Mouse (Mus musculus) neural tube, embryonic 11.5 days (tissue): ENCODE results near the gene Npm3. TPM values are rescaled to one million over a fixed set of nuclear protein-coding genes. Genes with fewer than 3 reads are reported as not detected.

Experiments used
- ATAC-seq: fragments of 200-750 bp; cut with Nextera tagmentation; 2 replicates; pipeline ENCODE4 v1.8.0; 2017; ENCODE audit warnings: moderate number of reproducible peaks, mild to moderate bottlenecking, moderate TSS enrichment, moderate library complexity; ENCODE audit not compliant: insufficient read depth, low FRiP score, low TSS enrichment
- DNase-seq: peaks from one replicate; pipeline ENCODE4 v3.0.0-alpha.2; 2015; ENCODE audit warnings: low spot score
- H3K27ac ChIP-seq: fragments of 300-500 bp; sonication (generic); 2 replicates; pipeline ENCODE4 v1.5.1; 2014; ENCODE audit warnings: low read depth, mild to moderate bottlenecking, low read length
- H3K27me3 ChIP-seq: fragments of 300-500 bp; sonication (generic); 2 replicates; pipeline ENCODE4 v1.6.1; 2014; ENCODE audit warnings: mild to moderate bottlenecking, low read length, mixed read lengths; ENCODE audit not compliant: control insufficient read depth, insufficient read depth
- H3K36me3 ChIP-seq: fragments of 300-500 bp; sonication (generic); 2 replicates; pipeline ENCODE4 v1.6.1; 2014; ENCODE audit warnings: mild to moderate bottlenecking, low read length, moderate library complexity, mixed read lengths; ENCODE audit not compliant: control insufficient read depth, insufficient read depth
- H3K4me1 ChIP-seq: fragments of 300-500 bp; sonication (generic); 2 replicates; pipeline ENCODE4 v1.6.1; 2014; ENCODE audit warnings: low read length, mixed read lengths; ENCODE audit not compliant: control insufficient read depth, insufficient read depth
- H3K4me2 ChIP-seq: fragments of 300-500 bp; sonication (generic); 2 replicates; pipeline ENCODE4 v1.6.1; 2014; ENCODE audit warnings: low read depth, mild to moderate bottlenecking, moderate library complexity
- H3K4me3 ChIP-seq: fragments of 300-500 bp; sonication (generic); 2 replicates; pipeline ENCODE4 v1.5.1; 2014; ENCODE audit warnings: low read depth, low read length
- H3K9ac ChIP-seq: fragments of 300-500 bp; sonication (generic); 2 replicates; pipeline ENCODE4 v1.6.1; 2014; ENCODE audit warnings: mild to moderate bottlenecking, low read length
- H3K9me3 ChIP-seq: fragments of 300-500 bp; sonication (generic); 2 replicates; pipeline ENCODE4 v1.6.1; 2016; ENCODE audit warnings: low read length; ENCODE audit not compliant: control insufficient read depth
- WGBS: fragments of 180-500 bp; shearing (Covaris S2); extraction: QIAGEN DNeasy Blood & Tissue Kit; methylation state at CpG from one replicate; pipeline ENCODE4 v1.1.7; 2014; 5-methylcytosine and 5-hydroxymethylcytosine counted together
- polyA plus RNA-seq: library from polyadenylated mRNA; unstranded; fragments of >200 nt; fragmentation: Nextera tagmentation; extraction: Ambion mirVana; gene quantifications from 2 replicates; pipeline ENCODE4 v1.2.1, GENCODE M21; 2014

Gene Npm3
- 10.1 and 10.5 TPM in 2 replicates for polyA plus RNA-seq

DNA sequence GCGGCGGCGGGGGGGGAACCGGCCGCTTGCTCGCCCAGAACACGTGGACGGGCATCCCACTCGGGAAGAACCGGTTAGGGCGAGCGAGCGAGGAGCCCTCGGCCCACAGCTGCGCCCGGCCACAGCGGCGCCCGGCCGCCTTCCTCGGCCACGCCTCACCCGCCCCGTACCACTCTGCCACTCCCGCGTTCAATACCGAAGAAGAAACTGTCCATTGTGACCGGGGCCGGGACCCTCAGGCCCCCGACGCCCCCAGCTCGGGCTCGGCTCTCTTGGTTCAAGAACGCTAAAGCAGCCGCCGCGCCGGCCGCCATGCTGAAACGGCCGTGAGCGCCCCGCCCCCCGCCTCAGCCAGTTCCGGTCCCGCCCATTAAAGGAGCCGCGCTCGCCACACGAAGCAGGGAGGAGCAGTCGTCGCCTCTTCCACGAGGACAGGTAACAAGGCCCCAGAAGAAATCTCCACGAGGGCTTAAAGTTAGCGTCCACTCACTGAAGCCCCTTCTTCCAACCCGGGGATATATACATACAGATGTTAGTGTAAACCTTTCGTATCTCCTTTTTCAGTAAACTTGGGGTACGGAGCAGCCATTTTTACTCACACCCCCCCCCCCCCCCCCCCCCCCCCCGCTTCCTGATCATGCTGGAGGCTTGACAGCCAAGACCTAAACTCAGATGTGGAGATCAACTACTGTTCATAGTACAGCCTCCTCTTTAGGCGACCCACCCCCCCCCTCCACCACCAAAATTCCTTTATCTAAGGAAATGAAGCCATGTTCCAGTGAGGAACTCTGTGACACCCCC lies at the start of gene Npm3:
TSS of gene Npm3 (minus strand) at position 349 of the 801 bp plus-strand sequence.
- H3K4me1 ChIP-seq = peaks cover 7% of the 10 kb centered on the region
- peak; percentile 90 for DNase-seq
- peak within 1 kb of the TSS; percentile 83 for H3K4me3 ChIP-seq
- ATAC-seq = peak; percentile 69; the same call in 1 of the 2 replicates
- peak within 1 kb of the TSS; percentile 96 for H3K4me2 ChIP-seq
- H3K27me3 ChIP-seq = peaks cover 29% of the 10 kb centered on the region
- peaks cover 6% of the 10 kb centered on the region for H3K36me3 ChIP-seq
- 0 out of 2 replicates have a peak within 1 kb of the TSS, but pooled peaks have one; percentile 27 for H3K27ac ChIP-seq
- no peaks in the 10 kb centered on the region for H3K9me3 ChIP-seq
- under 1% methylated on average over 59 of the region's 60 CpGs for WGBS
- H3K9ac ChIP-seq = peak within 1 kb of the TSS; percentile 79

- 75% methylated on average over 15 of the region's 15 CpGs for WGBS
- no peaks in the 10 kb centered on the region for H3K4me1 ChIP-seq
Observed at GRCm38 (mm10) chr19:45796879-45797278, 47.5 kb upstream of the Npm3 start.

DNA sequence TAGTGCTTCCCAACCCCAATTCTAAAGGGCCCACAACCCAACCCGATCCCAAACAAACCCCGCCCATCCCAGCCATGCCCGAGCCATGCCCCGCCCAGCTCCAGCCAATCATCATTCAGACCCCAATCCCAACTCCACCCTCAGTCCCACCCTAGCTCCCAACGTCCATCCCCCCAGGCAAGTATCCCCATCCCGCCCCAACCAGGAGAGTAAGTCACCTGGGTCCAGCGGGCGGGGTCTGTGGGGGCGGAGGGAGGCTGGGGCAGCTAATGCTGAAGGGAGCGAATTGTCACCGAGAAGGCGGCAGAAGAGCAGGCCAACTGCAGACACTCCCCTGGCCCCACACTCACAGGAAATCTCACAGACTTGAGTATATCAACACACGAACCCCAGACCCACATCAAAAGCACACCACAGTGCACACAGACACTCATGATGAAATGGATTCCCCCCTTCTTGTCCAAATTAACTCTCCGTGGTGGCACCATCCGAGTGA lies 46.7 kb upstream of the Npm3 start:
- H3K9me3 ChIP-seq = no peaks in the 10 kb centered on the region
- no peak overlapping the region for H3K4me3 ChIP-seq
- H3K27ac ChIP-seq = no peak overlapping the region
- H3K4me1 ChIP-seq = no peaks in the 10 kb centered on the region
- H3K27me3 ChIP-seq = no peaks in the 10 kb centered on the region
- WGBS = 8% methylated on average over 15 of the region's 15 CpGs
- DNase-seq (no peak), ATAC-seq (no peak)
- H3K4me2 ChIP-seq = peak overlapping the region; percentile 34
- no peak overlapping the region for H3K9ac ChIP-seq
- H3K36me3 ChIP-seq = no peaks in the 10 kb centered on the region

More at GRCm38 (mm10) chr19:45796879-45797278, 47.5 kb upstream of the Npm3 start:
- H3K27me3 ChIP-seq = no peaks in the 10 kb centered on the region
- ATAC-seq = no peak
- no peak overlapping the region for H3K9ac ChIP-seq
- H3K9me3 ChIP-seq = no peaks in the 10 kb centered on the region
- no peaks in the 10 kb centered on the region for H3K36me3 ChIP-seq
- no peak overlapping the region for H3K4me3 ChIP-seq
- H3K4me2 ChIP-seq = no peak overlapping the region
- no peak overlapping the region for H3K27ac ChIP-seq
- DNase-seq = no peak

DNA sequence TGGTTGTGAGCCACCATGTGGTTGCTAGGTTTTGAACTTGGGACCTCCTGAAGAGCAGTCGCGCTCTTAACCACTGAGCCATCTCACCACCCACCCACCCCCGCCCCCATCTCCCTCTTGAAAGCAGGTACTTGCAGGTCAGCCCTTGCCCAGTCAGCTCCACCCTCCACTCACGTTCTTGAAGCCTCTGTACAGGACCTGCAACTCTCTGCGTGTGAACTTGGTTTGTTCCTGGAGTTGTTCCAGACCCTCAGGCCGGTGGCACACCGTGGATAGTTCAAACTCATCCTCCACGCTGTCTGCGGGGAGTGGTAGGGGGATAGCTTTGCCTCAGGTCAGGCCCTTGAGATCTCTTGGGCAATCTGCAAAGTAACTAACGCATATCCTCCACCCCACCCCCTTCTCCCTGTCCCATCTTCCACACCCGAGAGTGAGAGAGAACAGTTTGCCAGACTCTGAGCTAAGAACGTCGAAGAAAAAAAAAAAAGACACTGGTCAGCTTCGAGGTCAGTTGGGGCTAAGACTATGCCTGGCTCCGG lies 46.1 kb upstream of the Npm3 start:
- no peaks in the 10 kb centered on the region for H3K27me3 ChIP-seq
- no peak for ATAC-seq
- H3K4me2 ChIP-seq = peak overlapping the region; percentile 34
- no peak overlapping the region for H3K27ac ChIP-seq
- 33% methylated on average over 15 of the region's 15 CpGs for WGBS
- no peaks in the 10 kb centered on the region for H3K36me3 ChIP-seq
- no peak overlapping the region for H3K9ac ChIP-seq
- no peak for DNase-seq
- H3K9me3 ChIP-seq = no peaks in the 10 kb centered on the region
- H3K4me1 ChIP-seq = no peaks in the 10 kb centered on the region
- H3K4me3 ChIP-seq = no peak overlapping the region

GRCm38 (mm10) chr19:45794718-45795117 lies 45.3 kb upstream of the Npm3 start:
- no peak overlapping the region for H3K4me3 ChIP-seq
- H3K9ac ChIP-seq = no peak overlapping the region
- no peaks in the 10 kb centered on the region for H3K27me3 ChIP-seq
- no peak for ATAC-seq
- H3K9me3 ChIP-seq = no peaks in the 10 kb centered on the region
- 67% methylated on average over 6 of the region's 6 CpGs for WGBS
- H3K36me3 ChIP-seq = no peaks in the 10 kb centered on the region
- no peaks in the 10 kb centered on the region for H3K4me1 ChIP-seq
- H3K27ac ChIP-seq = no peak overlapping the region
- no peak overlapping the region for H3K4me2 ChIP-seq
- DNase-seq = no peak

GRCm38 (mm10) chr19:45792404-45792803 lies 43.0 kb upstream of the Npm3 start:
- 88% methylated on average over 6 of the region's 6 CpGs for WGBS
- Histone ChIP-seq H3K36me3 (no peaks in the 10 kb centered on the region), H3K4me1 (no peaks in the 10 kb centered on the region), H3K9ac (no peak overlapping the region), H3K27ac (no peak overlapping the region), H3K4me3 (no peak overlapping the region), H3K4me2 (no peak overlapping the region), H3K9me3 (no peaks in the 10 kb centered on the region), H3K27me3 (no peaks in the 10 kb centered on the region)
- DNase-seq (no peak), ATAC-seq (no peak)

DNA sequence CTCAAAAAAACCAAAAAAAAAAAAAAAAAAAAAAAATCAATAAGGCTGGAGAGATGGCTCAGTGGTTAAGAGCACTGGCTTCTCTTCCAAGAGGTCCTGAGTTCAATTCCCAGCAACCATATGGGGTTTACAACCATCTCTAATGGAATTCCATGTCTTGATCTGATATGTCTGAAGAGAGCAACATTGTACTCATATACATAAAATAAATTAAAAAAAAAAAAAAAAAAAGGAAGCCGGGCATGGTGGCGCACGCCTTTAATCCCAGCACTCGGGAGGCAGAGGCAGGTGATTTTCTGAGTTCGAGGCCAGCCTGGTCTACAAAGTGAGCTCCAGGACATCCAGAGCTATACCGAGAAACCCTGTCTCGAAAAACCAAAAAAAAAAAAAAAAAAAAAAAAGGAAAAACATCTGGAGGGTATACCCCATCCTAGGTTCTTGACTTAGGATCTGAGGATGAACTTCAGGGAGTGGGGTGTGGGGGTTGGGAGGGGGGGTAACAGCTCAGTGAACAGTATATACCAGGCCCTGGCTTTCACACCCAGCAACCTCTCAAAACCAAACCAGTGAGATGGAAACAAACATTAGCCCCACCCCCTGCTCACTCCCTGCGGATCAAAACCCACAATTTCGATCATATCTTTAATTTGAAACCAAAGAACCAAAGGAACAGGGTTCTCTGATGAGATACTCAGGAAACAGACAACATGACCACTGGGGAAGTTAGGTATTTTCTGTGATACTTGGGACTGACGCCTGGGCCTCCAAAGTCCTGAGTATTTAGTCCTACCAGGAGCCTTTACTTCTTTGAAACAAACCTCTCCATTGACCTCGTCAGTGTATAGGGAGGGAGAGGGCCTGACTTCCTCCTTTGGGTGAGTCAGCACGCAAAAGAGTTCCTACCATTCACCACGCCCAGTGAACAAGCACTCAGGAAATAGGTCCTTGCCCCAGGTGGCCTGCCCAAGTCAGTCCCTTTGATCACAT lies 40.8 kb upstream of the Npm3 start:
- no peaks in the 10 kb centered on the region for H3K27me3 ChIP-seq
- WGBS = 77% methylated on average over 12 of the region's 13 CpGs
- no peak overlapping the region for H3K27ac ChIP-seq
- H3K4me2 ChIP-seq = no peak overlapping the region
- ATAC-seq = no peak
- H3K9me3 ChIP-seq = no peaks in the 10 kb centered on the region
- DNase-seq = no peak
- no peaks in the 10 kb centered on the region for H3K4me1 ChIP-seq
- no peak overlapping the region for H3K9ac ChIP-seq
- H3K36me3 ChIP-seq = no peaks in the 10 kb centered on the region
- no peak overlapping the region for H3K4me3 ChIP-seq

- no peak overlapping the region for H3K4me3 ChIP-seq
- ATAC-seq = no peak
- H3K36me3 ChIP-seq = no peaks in the 10 kb centered on the region
- DNase-seq = no peak
- no peaks in the 10 kb centered on the region for H3K9me3 ChIP-seq
- WGBS = 46% methylated on average over 7 of the region's 7 CpGs
- no peaks in the 10 kb centered on the region for H3K27me3 ChIP-seq
- no peak overlapping the region for H3K27ac ChIP-seq
- no peak overlapping the region for H3K4me2 ChIP-seq
- no peaks in the 10 kb centered on the region for H3K4me1 ChIP-seq
- H3K9ac ChIP-seq = no peak overlapping the region
Observed at GRCm38 (mm10) chr19:45789365-45789764, 40.0 kb upstream of the Npm3 start.
